Mouse (Mus musculus): ENCODE results near the gene Cyp4x1. TPM values are rescaled to one million over a fixed set of nuclear protein-coding genes. Genes with fewer than 3 reads are reported as not detected.
"Not testable (repeated sequence)": the region's sequence is repeated elsewhere in the genome, so short reads cannot be mapped to it uniquely, and the experiment has no call there.

Cyp4x1 gene
- total RNA-seq (2017) = not detected in 2 replicates

DNA sequence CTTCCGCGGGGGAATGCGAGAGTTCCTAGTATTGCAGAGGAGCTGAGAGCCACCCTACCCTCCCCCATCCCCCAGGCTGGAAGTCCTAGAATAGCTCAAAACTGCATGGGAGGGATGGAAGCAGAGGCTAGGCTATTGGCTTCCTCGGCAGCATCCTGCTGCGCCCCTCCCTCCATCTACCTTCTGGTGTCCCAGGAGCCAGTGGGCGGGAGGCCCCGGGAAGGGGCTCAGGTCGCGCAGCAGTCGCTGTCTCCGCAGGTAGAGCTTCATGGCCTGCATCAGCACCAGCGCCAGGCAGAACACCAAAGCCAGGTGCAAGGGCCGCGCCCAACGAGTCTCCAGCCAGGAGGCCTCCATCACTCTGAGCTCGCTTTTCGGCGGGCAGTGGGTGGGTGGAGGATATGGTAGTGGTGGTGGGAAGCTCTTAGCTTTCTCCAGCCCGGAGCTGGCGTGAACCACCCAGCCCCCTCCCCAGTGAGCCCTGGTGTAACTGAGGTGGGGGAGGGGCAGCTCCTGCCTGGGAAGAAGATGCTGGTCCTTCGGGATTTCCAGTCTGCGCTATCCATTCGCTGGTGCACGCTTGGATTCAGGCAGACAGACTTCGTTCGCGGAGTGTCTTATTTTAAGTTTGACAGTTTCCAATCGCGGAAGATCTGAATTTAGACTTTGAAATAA is at the start of gene Cyp4x1:
Cyp4x1 (minus strand) TSS at position 661 of the 675 bp plus-strand sequence.
- ATAC-seq (ENCODE audit: extremely low read depth, insufficient number of reproducible peaks, low FRiP score, poor library complexity, severe bottlenecking) = no peak

GRCm38 (mm10) chr4:115176201-115176600 is 42.1 kb upstream of the Cyp4x1 start:
- ATAC-seq (ENCODE audit: extremely low read depth, insufficient number of reproducible peaks, low FRiP score, poor library complexity, severe bottlenecking) = not testable (repeated sequence)

GRCm38 (mm10) chr4:115174694-115175353 is 40.7 kb upstream of the Cyp4x1 start:
- no peak for ATAC-seq (ENCODE audit: extremely low read depth, insufficient number of reproducible peaks, low FRiP score, poor library complexity, severe bottlenecking)

- not testable (repeated sequence) for ATAC-seq (ENCODE audit: extremely low read depth, insufficient number of reproducible peaks, low FRiP score, poor library complexity, severe bottlenecking)
These were observed 24.9 kb upstream of the Cyp4x1 start for GRCm38 (mm10) chr4:115158963-115159362.

GRCm38 (mm10) chr4:115154723-115155122 is 20.6 kb upstream of the Cyp4x1 start:
- ATAC-seq (ENCODE audit: extremely low read depth, insufficient number of reproducible peaks, low FRiP score, poor library complexity, severe bottlenecking) = no peak

- no peak for ATAC-seq (ENCODE audit: extremely low read depth, insufficient number of reproducible peaks, low FRiP score, poor library complexity, severe bottlenecking)
These were observed 182 bp upstream of the Cyp4x1 start for GRCm38 (mm10) chr4:115134296-115134630.

GRCm38 (mm10) chr4:115133085-115133484 is 996 bp downstream of the Cyp4x1 start:
- no peak for ATAC-seq (ENCODE audit: extremely low read depth, insufficient number of reproducible peaks, low FRiP score, poor library complexity, severe bottlenecking)

- no peak for ATAC-seq (ENCODE audit: extremely low read depth, insufficient number of reproducible peaks, low FRiP score, poor library complexity, severe bottlenecking)
These were observed 9.4 kb downstream of the Cyp4x1 start for GRCm38 (mm10) chr4:115124713-115125112.

DNA sequence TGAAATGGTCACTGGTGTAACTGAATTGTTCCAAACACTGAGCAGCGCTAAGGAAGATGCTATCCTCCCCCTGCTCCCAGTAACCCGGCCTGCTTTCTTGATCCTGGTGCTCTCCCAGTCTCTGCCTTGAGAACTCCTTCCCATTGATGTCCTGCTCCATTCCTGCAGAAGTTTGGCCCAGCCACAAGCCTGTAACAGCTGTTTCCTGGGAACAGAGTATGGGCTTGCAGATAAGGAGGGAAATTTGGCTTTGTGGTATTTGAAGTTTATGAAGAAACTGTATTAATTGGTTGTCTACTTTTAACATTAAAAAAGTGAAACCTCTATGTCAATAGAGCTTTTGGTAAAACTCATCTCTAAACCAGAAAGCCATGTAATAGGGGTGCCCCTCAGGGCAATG is 10.6 kb downstream of the Cyp4x1 start:
- ATAC-seq (ENCODE audit: extremely low read depth, insufficient number of reproducible peaks, low FRiP score, poor library complexity, severe bottlenecking) = no peak

- no peak for ATAC-seq (ENCODE audit: extremely low read depth, insufficient number of reproducible peaks, low FRiP score, poor library complexity, severe bottlenecking)
These were observed 12.5 kb downstream of the Cyp4x1 start for GRCm38 (mm10) chr4:115121608-115122007.

DNA sequence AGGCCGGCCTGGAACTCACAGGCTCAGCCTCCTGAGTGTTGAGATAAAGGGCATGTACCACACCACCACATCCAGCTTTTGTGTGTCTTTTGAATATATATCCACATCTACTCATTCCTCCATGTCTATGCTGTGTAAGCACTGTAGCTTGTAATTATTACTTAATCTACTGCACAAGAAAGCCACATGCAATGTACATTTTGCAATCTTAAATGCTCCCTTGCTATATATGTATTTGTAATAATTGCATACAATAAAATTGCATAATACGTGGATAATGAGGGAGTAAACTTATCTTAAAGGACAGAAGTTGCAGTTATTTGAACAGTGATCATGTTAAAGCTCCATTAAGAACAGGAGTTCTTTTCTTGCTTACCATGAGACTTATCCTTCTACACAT is 12.9 kb downstream of the Cyp4x1 start:
- no peak for ATAC-seq (ENCODE audit: extremely low read depth, insufficient number of reproducible peaks, low FRiP score, poor library complexity, severe bottlenecking)

- no peak for ATAC-seq (ENCODE audit: extremely low read depth, insufficient number of reproducible peaks, low FRiP score, poor library complexity, severe bottlenecking)
These were observed 14.4 kb downstream of the Cyp4x1 start for GRCm38 (mm10) chr4:115119642-115120041.

DNA sequence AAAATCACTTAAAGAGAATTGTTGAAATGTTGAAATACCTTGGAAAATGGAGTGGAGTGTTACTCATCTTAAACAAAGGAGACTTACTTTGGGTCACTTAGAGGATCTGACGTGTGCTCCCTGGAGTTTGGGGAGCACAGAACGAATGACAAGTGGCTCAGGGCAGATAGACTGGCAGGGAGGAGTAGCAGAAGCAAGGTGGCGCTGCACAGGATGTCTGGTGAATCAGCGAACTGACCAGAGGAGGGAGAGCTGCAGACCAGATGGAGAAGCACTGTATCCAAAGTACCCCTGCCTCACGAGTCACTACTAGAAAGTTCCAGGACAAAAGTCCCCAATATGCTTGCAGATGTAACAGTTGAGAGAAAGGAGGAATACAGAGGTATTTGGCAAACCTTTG is 20.8 kb downstream of the Cyp4x1 start:
- no peak for ATAC-seq (ENCODE audit: extremely low read depth, insufficient number of reproducible peaks, low FRiP score, poor library complexity, severe bottlenecking)

GRCm38 (mm10) chr4:115111167-115111566 is 22.9 kb downstream of the Cyp4x1 start:
- no peak for ATAC-seq (ENCODE audit: extremely low read depth, insufficient number of reproducible peaks, low FRiP score, poor library complexity, severe bottlenecking)

GRCm38 (mm10) chr4:115103510-115103909 is 30.6 kb downstream of the Cyp4x1 start:
- ATAC-seq (ENCODE audit: extremely low read depth, insufficient number of reproducible peaks, low FRiP score, poor library complexity, severe bottlenecking) = no peak

- ATAC-seq (ENCODE audit: extremely low read depth, insufficient number of reproducible peaks, low FRiP score, poor library complexity, severe bottlenecking) = peak; percentile 80
These were observed 32.4 kb downstream of the Cyp4x1 start for GRCm38 (mm10) chr4:115101682-115102081.

GRCm38 (mm10) chr4:115097146-115097496 is 37.0 kb downstream of the Cyp4x1 start:
- ATAC-seq (ENCODE audit: extremely low read depth, insufficient number of reproducible peaks, low FRiP score, poor library complexity, severe bottlenecking) = no peak

- ATAC-seq (ENCODE audit: extremely low read depth, insufficient number of reproducible peaks, low FRiP score, poor library complexity, severe bottlenecking) = no peak
These were observed 37.5 kb downstream of the Cyp4x1 start for GRCm38 (mm10) chr4:115096435-115097145.

DNA sequence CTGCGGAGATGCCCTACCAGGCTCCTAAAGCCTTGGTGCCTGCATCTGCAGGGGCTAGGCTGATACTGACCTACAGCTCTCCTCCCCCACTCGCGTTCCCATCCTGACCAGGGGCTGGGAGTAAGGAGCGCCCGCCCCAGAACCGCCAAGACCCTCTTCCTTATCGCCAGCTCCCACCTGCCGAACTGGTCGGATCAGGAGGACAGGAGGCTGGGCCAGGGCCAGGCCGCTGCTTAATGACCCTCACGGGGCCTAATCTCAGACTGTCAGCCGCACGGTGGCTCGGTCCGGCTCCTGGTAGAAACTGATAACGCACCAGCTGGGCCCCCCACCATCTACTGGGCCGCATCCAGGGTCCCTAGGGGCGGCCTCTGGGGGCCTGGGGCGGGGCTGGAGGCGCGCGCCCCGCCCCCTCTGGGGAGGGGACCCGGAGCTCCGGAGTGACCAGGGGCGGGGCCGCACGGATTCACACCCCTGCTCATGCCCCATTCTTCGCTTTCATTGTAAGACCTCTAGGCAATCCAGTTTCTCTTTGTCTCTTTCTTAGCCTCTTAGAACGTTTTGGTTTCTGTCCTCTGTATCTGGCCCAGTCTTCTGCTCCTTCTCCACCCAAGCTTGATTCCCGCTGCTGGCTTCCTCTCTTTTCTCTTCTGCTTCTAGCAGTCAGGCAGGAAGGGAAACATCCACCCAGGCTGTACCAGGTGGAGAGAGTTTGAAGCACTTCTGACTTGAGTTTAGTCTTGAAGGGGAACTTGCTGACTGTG is 38.2 kb downstream of the Cyp4x1 start:
- no peak for ATAC-seq (ENCODE audit: extremely low read depth, insufficient number of reproducible peaks, low FRiP score, poor library complexity, severe bottlenecking)

Measured in neutrophil, adult 5-6 weeks (primary cell).